Mouse (Mus musculus) neural tube, embryonic 11.5 days (tissue): ENCODE data around the gene Ss18l1. TPM values are rescaled to one million over a fixed set of nuclear protein-coding genes. Genes with fewer than 3 reads are reported as not detected.
A peak's percentile ranks its signal among the peaks of the same experiment; 100 is the strongest.

Source experiments
- ATAC-seq: fragments of 200-750 bp; cut with Nextera tagmentation; 2 replicates; pipeline ENCODE4 v1.8.0; 2017; ENCODE audit warnings: moderate number of reproducible peaks, mild to moderate bottlenecking, moderate TSS enrichment, moderate library complexity; ENCODE audit not compliant: insufficient read depth, low FRiP score, low TSS enrichment
- DNase-seq: peaks from one replicate; pipeline ENCODE4 v3.0.0-alpha.2; 2015; ENCODE audit warnings: low spot score
- H3K27ac ChIP-seq: fragments of 300-500 bp; sonication (generic); 2 replicates; pipeline ENCODE4 v1.5.1; 2014; ENCODE audit warnings: low read depth, mild to moderate bottlenecking, low read length
- H3K27me3 ChIP-seq: fragments of 300-500 bp; sonication (generic); 2 replicates; pipeline ENCODE4 v1.6.1; 2014; ENCODE audit warnings: mild to moderate bottlenecking, low read length, mixed read lengths; ENCODE audit not compliant: control insufficient read depth, insufficient read depth
- H3K36me3 ChIP-seq: fragments of 300-500 bp; sonication (generic); 2 replicates; pipeline ENCODE4 v1.6.1; 2014; ENCODE audit warnings: mild to moderate bottlenecking, low read length, moderate library complexity, mixed read lengths; ENCODE audit not compliant: control insufficient read depth, insufficient read depth
- H3K4me1 ChIP-seq: fragments of 300-500 bp; sonication (generic); 2 replicates; pipeline ENCODE4 v1.6.1; 2014; ENCODE audit warnings: low read length, mixed read lengths; ENCODE audit not compliant: control insufficient read depth, insufficient read depth
- H3K4me2 ChIP-seq: fragments of 300-500 bp; sonication (generic); 2 replicates; pipeline ENCODE4 v1.6.1; 2014; ENCODE audit warnings: low read depth, mild to moderate bottlenecking, moderate library complexity
- H3K4me3 ChIP-seq: fragments of 300-500 bp; sonication (generic); 2 replicates; pipeline ENCODE4 v1.5.1; 2014; ENCODE audit warnings: low read depth, low read length
- H3K9ac ChIP-seq: fragments of 300-500 bp; sonication (generic); 2 replicates; pipeline ENCODE4 v1.6.1; 2014; ENCODE audit warnings: mild to moderate bottlenecking, low read length
- H3K9me3 ChIP-seq: fragments of 300-500 bp; sonication (generic); 2 replicates; pipeline ENCODE4 v1.6.1; 2016; ENCODE audit warnings: low read length; ENCODE audit not compliant: control insufficient read depth
- WGBS: fragments of 180-500 bp; shearing (Covaris S2); extraction: QIAGEN DNeasy Blood & Tissue Kit; methylation state at CpG from one replicate; pipeline ENCODE4 v1.1.7; 2014; 5-methylcytosine and 5-hydroxymethylcytosine counted together
- polyA plus RNA-seq: library from polyadenylated mRNA; unstranded; fragments of >200 nt; fragmentation: Nextera tagmentation; extraction: Ambion mirVana; gene quantifications from 2 replicates; pipeline ENCODE4 v1.2.1, GENCODE M21; 2014

The Ss18l1 gene
- polyA plus RNA-seq, 1 experiment from 2014 or later = 20.9 TPM

DNA sequence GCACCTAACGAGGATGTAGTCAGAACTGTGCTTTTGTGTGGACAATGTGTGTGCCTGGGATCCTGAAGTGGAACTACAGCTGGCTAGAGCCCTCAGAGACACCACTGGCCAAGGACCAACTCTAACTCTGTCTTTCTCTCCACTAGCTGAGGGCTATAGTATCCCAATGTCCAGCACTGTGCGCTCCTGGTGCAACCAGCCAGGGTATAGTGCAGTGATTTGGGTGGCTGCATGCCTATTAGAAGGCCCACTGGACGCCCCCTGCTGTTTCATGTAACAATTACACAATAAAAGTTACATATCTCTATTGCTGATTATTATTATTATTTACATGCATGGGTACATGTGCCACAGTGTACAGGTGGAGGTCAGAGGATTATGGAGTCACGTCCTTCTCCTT, 3.0 kb downstream of the Ss18l1 start:
- DNase-seq = peak; percentile 44
- no peaks in the 10 kb centered on the region for H3K36me3 ChIP-seq
- H3K4me2 ChIP-seq = no peak overlapping the region
- no peak overlapping the region for H3K9ac ChIP-seq
- H3K27ac ChIP-seq = no peak overlapping the region
- no peaks in the 10 kb centered on the region for H3K27me3 ChIP-seq
- WGBS = 56% methylated on average over 4 of the region's 4 CpGs
- H3K9me3 ChIP-seq = no peaks in the 10 kb centered on the region
- no peak for ATAC-seq
- H3K4me1 ChIP-seq = peaks cover 24% of the 10 kb centered on the region
- 0 out of 2 replicates have a peak overlapping the region, but pooled peaks have one; percentile 4 for H3K4me3 ChIP-seq

DNA sequence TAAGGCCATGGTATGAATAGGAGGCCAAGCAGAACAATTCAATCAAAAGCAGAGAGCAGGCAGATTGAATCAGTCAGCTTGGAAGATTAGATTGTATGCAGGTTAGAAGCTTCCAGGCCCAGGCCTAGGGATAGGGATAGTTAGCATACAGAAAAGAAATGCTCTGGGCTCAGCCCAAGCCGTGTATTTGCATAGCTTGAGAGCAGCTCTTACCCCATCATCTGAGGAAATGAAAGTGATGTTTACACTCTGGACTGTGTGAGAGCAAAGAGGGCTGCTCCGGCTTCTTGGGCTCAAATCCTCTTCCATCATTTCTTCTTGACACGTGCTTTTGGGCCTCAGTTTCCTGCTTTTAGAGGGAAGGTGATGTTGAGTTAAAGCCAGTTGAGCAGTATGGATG, 5.3 kb downstream of the Ss18l1 start:
- ATAC-seq (no peak), DNase-seq (no peak)
- Histone ChIP-seq H3K36me3 (peaks cover 4% of the 10 kb centered on the region; the same call in 1 of the 2 replicates), H3K4me3 (no peak overlapping the region), H3K4me1 (peaks cover 13% of the 10 kb centered on the region), H3K9ac (no peak overlapping the region), H3K9me3 (no peaks in the 10 kb centered on the region), H3K27me3 (no peaks in the 10 kb centered on the region), H3K27ac (no peak overlapping the region), H3K4me2 (no peak overlapping the region)
- 85% methylated on average over 3 of the region's 3 CpGs for WGBS

DNA sequence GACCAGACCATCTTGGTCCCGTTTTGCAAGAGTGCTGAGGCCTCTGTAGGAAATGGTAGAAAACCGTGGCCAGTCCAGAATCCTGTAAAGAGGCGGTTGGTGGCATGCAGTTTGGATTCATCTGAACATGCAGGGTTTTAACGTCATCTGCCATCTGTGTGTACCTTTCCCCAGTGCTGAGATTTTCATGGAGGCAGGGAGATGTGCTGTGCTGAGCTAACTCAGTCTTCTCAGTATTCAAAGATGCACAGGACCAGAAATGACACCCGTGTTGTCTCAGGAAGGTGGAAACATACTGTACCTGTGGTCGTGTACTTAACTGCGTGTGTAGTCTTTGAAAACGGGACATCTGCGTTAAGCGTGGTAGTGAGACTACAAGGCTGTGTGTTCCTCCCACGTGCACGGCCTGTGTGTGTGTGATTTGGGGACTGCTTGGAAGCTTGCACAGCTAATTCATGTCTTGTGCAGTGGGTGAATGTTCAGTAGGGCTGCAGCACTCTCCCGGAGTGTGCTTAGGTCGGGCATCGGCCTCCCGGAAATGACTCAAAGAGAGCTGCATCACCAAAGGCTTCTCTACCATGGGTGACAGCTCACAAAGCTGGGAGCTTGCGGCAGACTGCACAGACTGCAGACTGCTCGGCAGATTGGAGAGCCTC, 5.8 kb downstream of the Ss18l1 start:
- no peak for ATAC-seq
- 94% methylated on average over 18 of the region's 18 CpGs for WGBS
- Histone ChIP-seq H3K36me3 (peaks cover 4% of the 10 kb centered on the region; the same call in 1 of the 2 replicates), H3K4me1 (peaks cover 13% of the 10 kb centered on the region), H3K9ac (no peak overlapping the region), H3K4me3 (no peak overlapping the region), H3K27ac (no peak overlapping the region), H3K4me2 (no peak overlapping the region), H3K27me3 (no peaks in the 10 kb centered on the region), H3K9me3 (no peaks in the 10 kb centered on the region)
- DNase-seq = no peak

DNA sequence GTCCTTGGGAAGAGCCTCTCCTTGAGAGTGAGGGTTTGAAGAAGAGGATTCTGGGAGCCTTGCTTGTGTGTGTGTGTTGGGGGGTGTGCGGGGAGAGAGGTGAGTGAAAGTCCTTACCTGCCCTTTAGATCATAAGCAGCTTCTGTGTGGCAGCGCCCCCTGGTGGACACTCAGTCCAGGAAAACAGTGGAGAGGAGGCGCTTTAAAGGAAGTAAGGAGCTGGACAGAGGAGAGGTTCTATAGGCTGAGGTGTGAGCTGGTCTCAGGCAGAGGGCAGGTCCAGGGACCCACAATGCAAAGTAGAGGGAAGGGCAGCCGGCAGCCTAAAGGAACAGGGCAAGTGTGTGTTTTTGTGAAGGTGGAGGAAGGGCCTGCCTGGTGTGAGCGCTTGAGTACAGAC, 8.7 kb downstream of the Ss18l1 start:
- no peaks in the 10 kb centered on the region for H3K4me1 ChIP-seq
- no peak overlapping the region for H3K4me2 ChIP-seq
- DNase-seq (peak; percentile 82), ATAC-seq (peak; percentile 57; the same call in 1 of the 2 replicates)
- no peaks in the 10 kb centered on the region for H3K9me3 ChIP-seq
- WGBS = 25% methylated on average over 5 of the region's 5 CpGs
- no peak overlapping the region for H3K9ac ChIP-seq
- no peak overlapping the region for H3K4me3 ChIP-seq
- H3K27ac ChIP-seq = no peak overlapping the region
- H3K36me3 ChIP-seq = peaks cover 12% of the 10 kb centered on the region; the same call in 1 of the 2 replicates
- no peaks in the 10 kb centered on the region for H3K27me3 ChIP-seq

DNA sequence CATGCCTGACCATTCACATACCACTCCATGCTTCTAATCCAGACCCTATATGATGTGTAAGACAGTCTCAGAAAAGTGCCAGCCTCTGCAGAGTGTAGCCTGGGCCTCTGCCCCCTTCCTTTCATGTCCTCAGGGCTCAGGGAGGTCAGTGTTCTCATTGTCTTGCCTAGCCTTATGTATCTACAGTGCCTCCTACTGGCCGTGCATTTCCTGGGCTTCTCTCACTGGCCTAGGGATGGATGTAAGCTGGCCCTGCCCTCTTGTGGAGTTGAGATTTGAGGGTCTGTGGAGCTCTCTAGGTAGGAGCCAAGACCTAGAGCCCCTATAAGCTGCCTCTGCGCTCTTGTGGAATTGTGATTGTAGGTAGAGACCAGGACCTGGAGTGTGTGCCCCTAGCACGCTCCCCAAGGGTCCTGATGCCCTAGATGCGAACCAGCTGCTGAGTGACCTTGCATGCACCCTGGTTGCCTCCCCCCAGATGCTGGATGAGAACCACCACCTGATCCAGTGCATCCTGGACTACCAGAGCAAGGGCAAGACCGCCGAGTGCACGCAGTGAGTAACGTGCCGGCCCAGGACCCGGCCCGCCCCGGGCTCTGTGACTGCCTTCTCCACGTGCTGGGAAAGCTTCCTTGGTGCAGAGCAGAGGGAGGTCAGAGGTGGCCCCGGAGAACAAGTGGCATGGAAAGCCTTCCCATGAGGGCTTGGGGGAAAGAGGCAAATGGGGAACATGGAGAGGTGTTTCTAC, 9.9 kb downstream of the Ss18l1 start:
- Histone ChIP-seq H3K9ac (no peak overlapping the region), H3K9me3 (no peaks in the 10 kb centered on the region), H3K27me3 (no peaks in the 10 kb centered on the region), H3K4me1 (no peaks in the 10 kb centered on the region), H3K27ac (no peak overlapping the region), H3K36me3 (peaks cover 18% of the 10 kb centered on the region), H3K4me2 (no peak overlapping the region), H3K4me3 (no peak overlapping the region)
- ATAC-seq = no peak
- peak; percentile 30 for DNase-seq
- 90% methylated on average over 14 of the region's 14 CpGs for WGBS

DNA sequence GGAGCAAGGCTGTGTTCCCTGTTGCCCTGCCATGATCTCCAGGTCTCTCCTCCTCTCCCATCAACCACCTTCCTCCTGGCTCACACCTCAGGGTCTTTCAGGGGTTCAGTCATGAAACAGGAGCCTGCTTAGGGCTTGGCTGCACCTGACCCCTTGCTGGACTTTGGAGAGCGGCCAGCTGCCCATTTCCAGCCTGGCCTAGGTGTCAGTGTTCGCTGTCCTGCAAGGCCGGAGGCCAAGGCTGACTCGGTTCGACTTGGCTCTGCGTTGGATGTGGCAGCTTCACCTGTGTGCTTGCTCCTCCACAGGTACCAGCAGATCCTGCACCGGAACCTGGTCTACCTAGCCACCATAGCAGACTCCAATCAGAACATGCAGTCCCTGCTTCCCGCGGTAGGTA, 10.7 kb downstream of the Ss18l1 start:
- Histone ChIP-seq H3K9ac (no peak overlapping the region), H3K4me2 (no peak overlapping the region), H3K9me3 (no peaks in the 10 kb centered on the region), H3K4me1 (no peaks in the 10 kb centered on the region), H3K27ac (no peak overlapping the region), H3K4me3 (no peak overlapping the region), H3K27me3 (no peaks in the 10 kb centered on the region), H3K36me3 (peaks cover 20% of the 10 kb centered on the region)
- WGBS = 98% methylated on average over 9 of the region's 9 CpGs
- no peak for ATAC-seq
- no peak for DNase-seq

DNA sequence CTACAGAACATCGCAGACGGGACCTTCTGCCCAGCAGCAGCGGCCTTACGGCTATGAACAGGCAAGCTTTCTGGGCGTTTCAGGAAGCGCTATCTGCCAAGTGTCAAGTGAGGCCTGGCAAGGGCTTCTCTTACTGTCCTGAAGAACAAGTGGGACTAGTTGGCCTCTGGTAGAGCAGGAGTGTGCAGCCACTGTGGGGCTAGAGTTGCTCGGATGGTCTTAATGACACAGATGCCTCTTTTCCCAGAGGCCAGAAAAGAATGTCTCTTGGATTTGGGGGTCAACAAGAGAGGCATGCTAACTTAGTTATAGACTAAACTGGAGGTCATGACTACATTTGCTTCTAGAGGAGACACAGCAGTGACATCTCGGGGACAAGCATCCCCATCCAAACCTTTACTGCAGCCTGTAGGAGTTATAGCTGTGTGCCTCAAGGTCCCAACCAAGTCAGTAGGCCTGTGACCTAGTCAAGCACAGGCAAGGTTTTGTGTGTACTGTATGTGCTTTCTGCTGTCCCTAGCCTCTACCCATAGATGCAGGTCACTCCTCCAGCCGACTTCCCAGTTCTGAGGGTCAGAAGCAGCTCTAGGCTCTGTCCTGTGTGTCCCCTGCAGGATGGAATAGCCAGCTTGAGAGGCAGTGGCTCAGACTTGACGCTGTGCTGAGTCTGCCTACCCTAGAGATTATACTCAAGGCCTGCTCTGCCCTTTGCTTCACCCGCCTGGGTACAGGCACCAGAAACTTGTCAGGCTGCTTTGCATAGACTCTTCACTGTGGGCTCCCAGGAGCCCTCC, 21.2 kb downstream of the Ss18l1 start:
- Histone ChIP-seq H3K27me3 (no peaks in the 10 kb centered on the region), H3K4me3 (no peak overlapping the region), H3K9ac (no peak overlapping the region), H3K9me3 (no peaks in the 10 kb centered on the region), H3K4me2 (no peak overlapping the region), H3K36me3 (peaks cover 25% of the 10 kb centered on the region), H3K4me1 (no peaks in the 10 kb centered on the region), H3K27ac (no peak overlapping the region)
- WGBS = 93% methylated on average over 11 of the region's 11 CpGs
- ATAC-seq (no peak), DNase-seq (no peak)

DNA sequence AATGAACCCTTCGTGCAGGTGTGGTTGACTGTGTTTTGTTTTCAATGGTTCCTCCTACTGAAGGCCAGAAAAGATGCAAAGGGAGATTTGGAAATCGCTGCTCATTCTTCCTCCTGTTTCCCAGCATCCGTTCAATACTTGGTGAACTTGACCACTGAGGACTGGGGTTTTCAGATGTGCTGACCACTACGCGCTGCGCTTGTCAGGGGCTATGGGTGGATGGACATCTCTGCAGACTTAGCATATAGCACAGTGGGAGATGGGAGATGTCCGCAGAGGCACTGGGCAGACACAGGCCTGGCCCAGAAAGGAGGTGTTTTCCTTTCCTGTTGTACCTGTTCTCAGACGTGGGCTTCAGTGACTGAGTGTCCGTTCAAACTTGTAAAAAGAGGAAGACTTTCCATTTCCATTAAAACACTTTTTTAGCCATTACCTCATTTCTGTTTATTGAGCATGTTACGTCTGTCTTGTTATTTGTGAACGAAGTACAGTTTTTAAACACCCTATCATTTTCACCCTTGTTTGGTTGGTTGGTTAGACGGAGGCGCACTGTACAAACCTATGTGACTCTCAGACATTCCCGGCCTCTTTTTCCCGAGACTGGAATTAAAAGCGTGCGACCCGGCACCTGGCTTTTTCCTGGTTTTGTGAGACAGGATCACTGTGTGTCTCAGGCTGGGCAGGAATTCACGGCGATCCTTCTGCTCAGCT, 27.6 kb downstream of the Ss18l1 start:
- peak overlapping the region; percentile 73 for H3K4me3 ChIP-seq

More for the DNA sequence above, 27.6 kb downstream of the Ss18l1 start:
- WGBS = 38% methylated on average over 20 of the region's 20 CpGs
- H3K4me1 ChIP-seq = peaks cover 9% of the 10 kb centered on the region; the same call in 1 of the 2 replicates
- ATAC-seq = peak; percentile 74; the same call in 1 of the 2 replicates
- no peaks in the 10 kb centered on the region for H3K27me3 ChIP-seq
- H3K9me3 ChIP-seq = no peaks in the 10 kb centered on the region
- peak overlapping the region; percentile 79 for H3K9ac ChIP-seq
- H3K27ac ChIP-seq = no peak overlapping the region
- no peaks in the 10 kb centered on the region for H3K36me3 ChIP-seq
- H3K4me2 ChIP-seq = peak overlapping the region; percentile 90
- no peak for DNase-seq
